Mouse (Mus musculus) adrenal gland, postnatal 25 days (tissue): Measurements from ENCODE around the gene Usp6nl. TPM values are rescaled to one million over a fixed set of nuclear protein-coding genes. Genes with fewer than 3 reads are reported as not detected.

Experiments
- DNase-seq: peaks from one replicate; pipeline ENCODE4 v3.0.0; 2021; ENCODE audit warnings: mixed read lengths
- total RNA-seq: library from RNA; stranded (reverse); gene quantifications from 2 replicates; pipeline ENCODE4 v1.2.3, GENCODE M21; 2021

The Usp6nl gene
- total RNA-seq, 1 experiment from 2014 or later: 29.4 TPM

DNA sequence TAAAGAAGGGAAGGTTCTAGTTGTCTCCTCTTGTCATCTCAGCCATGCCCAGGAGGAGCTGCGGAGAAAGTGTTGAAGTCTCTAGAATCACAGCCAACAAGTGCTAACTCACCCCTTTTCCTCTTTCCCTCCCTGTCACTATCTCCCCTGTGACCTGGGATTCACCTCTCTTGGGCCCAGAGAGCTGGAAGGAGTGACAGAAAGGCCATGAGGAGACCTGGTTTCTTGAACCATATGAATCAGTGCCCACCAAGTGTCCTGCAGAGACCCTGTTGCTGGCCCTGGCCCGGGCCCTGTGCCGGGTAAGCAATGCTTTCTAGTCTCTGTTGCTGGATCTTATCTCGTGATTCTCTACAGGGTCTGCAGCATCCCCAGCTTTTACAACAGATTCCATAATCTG is 155.4 kb downstream of the Usp6nl start:
- DNase-seq: no peak

DNA sequence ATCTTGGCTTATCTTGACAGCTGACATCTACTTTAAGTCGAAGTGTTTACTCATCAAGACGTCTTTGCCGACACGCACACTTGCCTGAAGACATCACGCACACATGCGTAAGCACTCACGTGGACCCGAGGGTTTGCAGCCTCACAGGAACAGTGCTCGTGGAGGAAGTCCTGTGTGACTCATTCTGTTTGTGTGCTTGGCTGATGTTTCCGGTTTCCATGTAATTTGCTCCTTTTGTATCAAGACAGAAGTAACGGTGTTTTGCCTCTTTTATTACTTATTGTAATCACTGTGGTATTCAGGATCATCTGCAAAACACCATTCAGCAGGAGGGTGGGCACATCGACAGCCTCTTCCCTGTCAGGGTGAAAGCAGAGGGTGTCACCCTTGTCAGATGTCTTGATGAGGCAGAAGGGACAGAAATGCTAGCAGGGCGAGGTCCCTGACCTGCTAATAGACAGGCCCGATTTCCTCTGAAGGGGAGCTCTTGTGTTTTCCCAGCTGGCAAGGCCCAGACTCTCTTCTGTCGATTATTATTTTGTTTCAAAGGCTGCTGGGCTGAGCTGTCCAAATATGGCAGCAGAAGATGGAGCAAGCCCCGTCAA is 156.0 kb downstream of the Usp6nl start:
- no peak for DNase-seq

DNA sequence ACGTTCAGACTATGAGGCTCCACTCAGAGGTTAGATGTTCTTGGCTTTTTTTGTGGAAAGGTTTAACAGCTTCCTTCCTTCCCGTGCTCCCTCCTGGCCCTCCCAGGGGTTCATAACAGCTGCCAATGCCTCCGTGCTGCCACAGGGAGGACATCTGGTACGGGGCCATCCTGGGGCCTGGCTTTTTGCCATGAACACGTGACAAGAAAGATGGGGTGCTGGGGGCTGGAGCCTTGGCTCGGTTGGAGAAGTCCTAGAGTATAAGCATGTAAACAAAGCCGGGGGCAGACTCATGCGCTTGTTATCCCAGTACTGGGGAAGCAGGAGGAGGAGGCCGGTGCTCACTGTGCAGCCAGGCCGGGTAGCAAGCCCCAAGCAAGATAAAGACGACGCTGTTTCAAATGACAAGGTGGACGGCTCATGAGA is 156.5 kb downstream of the Usp6nl start:
- peak; percentile 57 for DNase-seq

DNA sequence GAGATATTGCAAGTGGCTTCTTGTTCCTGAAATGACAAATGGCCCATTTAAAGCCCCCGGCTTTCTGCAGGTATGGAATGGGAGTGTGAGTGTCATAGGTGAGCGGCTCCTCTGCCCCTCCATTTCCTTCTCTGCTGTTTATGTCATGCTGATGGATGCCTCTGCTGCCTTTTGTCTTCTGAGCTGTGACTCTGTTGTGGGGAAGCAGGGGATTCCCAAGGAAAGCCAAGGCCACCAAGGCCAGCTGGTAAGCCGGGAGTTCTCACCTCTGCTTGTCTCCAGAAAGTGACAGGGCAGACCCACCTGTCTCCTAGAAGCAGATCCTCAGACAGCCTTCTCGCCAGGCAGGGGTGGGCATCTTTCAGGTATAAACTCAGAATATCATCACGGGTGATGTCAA is 157.2 kb downstream of the Usp6nl start:
- no peak for DNase-seq

DNA sequence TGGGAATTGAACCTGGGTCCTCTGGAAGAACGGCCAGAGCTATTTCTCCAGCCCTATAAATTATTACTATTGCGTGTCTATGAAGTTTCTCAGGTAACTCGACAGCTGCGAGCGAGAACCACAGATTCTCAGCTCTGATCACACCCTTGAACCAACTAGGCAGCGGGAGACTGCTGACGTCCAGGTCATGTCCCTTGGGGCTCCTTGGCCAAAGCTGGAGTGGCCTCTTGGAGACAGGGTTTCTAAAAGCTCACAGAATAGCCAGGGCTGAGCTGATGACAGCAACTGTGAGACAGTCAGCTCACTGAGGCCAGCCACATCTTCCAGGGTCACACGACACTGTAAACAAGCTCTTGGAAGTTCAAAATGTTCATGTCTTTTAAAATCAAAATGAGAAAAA is 159.5 kb downstream of the Usp6nl start:
- DNase-seq: no peak

DNA sequence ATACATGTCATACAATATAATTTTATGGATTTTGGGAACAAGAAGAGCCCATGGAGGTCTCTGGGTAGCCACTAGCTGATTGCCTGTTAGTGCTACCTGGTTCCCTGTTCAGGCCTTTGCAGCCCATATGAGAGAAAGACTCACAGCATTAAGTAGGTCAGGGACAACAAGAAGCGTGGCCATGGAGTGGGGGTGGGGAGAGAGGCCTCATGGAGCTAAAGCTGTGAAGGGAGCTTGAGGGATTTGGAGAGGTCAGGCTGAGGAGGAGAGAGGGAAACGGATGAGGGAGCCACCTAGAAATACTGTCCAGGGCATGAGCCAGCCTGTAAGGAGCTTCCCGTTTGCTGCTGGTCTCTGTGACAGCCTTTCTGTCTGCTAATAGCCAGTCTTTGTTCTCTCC is 159.9 kb downstream of the Usp6nl start:
- peak; percentile 39 for DNase-seq

DNA sequence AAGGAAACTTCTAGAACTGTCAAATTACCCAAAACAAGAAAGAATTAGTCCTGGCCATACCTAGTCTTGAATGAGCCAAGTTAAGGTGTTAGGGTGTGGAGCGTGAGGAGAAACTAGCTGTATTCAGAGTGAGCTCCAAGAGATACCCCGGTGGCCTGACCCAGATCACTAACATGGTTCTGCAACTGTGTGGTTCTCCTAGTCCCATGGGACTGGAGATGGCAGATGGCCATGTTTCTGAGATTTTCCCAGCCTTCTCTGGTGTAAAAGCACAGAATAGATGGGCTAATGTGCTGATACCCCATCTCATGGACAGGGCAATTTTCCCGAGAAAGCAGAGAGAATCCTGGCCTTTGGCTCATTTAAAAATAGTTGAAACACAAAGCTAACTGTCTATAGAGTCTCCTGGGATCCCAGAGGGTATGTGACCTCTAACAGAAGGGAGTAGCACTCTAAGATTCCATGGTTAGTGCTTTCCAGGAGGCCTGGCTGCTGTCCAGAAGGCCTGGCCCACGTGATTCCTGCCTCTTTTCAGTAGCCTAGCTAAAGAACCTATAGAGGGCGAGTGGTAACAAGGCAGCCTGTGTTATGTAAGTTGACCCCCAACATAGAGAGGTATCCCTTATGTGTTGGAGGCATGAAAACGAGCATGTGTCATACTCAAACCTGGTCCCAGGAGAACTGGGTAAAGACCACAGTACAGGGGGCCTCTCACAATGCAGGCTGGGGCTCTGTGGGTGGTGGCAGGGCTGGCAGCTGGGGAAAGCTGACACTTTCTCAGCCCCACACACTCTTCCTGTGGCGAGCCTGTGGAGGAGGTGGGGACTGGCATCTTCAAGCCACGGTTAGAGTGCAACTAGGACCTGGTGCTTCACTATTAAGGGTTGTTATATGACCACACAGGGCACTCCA is 160.9 kb downstream of the Usp6nl start:
- DNase-seq: peak; percentile 49

DNA sequence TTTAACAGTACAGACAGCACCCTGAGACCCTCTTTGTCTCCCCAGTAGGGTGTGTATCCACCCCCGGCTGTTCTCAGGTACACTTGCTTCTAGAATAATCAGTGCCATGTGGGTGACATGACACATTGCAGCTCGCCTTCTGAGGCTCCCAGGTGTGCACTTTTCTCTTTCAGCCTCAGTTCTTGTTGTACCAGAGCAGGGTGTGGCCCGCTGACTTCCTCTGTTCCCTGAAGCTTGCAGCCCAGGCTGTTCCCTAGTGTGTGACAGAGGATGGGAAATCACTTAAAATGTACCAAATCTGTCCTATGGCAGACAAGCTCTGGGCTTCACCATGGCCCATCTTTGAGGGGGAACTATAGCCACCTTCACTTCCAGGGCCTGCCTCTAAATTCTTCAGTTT is 161.7 kb downstream of the Usp6nl start:
- DNase-seq: no peak

DNA sequence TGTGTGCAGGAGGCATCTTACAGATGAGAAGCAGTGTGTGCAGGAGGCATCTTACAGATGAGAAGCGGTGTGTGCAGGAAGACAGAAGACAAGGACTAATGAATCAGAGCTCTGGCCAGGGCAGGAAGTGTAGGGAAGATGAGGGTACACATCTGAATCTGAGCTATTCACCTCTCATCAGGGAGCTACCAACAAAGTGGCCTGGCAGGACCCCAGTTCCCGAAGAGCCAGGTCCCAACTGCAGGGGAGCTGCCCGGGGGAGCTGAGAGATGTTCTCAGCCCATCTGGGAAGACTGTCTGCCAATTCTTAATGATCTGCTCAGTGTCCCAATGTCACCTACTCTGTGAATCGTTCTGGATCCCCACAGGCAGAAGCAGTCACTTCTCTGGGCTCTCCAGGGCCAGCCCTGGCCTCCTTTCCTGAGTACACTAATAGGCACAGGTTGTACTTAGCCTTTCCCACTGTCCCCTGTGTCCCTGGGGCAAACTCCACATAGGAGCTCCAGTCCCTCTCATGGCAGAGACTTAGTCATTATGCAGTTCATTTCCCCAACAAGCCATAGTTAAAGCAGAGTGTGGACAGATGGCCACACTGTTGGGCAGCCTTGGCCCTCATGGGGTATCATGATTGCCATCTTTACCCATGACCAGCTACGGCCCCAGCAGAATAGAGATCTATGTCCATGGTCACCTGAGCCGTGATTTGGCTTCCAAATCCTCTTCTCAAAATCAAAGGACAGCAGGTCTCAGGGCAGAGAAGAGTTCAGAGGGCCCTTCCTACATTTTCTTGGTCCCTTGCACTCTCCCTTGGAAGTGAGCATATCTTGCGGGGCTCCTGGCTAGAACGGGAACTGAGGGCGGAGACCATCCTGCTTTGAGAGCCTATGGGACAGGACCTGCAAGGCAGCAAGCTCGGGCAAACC is 165.4 kb downstream of the Usp6nl start:
- no peak for DNase-seq

DNA sequence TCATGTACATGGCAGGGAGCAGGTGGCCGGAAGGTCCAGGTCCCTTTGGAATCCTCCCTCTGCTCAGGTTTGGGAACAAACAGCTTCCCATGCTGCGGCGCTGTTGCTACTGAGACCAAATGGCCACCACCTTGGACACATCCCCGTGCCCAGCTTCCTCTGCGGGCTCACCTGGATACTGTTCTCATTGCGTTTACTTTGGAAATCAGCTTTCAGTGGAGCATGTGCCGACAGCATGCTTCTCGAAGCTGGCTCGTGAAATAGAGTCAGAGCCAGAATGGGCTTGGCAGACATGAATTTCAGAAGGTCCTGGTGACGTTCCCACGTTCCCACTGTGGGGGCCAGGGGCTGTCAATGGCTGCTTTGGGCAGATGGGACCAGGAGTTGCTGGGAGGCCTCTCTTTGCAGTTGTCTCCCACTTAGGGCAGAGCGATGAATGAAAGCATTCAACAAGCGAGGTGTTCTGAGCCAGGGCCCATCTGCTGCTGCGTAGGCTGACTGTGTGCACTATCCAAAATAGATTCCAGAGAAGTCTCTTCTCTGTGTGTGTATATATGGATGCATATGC is 166.1 kb downstream of the Usp6nl start:
- DNase-seq: no peak

DNA sequence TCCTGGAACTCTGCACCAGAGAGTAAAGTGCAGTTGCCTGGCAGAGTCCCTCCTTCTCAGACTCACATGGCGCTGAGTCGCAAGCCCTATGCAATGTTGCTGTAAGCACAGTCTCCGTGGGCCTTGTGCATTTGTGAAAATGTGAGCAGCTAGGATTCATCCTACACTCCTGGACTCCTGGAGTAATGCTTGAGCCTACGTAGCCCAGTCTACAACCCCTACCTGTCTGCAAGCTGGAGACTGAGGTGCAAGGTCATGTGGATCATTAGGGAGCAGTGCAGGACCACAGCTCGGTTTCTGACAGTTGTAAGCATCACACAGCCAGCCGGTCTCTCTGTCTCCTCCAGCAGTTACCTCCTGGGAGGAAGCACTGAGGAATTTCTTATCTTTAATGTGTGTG is 167.6 kb downstream of the Usp6nl start:
- DNase-seq: no peak

DNA sequence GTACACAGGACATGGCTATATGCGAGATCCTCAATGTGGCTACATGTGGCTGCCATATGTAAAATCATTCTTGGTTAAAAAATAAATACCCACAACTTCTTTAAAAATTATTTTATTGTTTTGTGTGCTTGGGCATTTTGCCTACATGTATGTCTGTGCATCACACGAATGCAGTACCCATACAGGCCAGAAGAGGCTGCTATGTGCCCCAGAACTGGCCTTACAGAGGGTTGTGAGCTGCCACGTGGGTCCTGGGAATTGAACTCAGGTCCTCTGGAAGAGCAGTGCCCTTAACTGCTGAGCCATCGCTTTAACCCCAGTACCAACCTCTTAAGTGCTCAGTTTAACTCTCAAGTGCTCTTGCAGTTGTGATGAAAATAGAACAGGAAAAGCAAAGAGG is 168.4 kb downstream of the Usp6nl start:
- DNase-seq: no peak

DNA sequence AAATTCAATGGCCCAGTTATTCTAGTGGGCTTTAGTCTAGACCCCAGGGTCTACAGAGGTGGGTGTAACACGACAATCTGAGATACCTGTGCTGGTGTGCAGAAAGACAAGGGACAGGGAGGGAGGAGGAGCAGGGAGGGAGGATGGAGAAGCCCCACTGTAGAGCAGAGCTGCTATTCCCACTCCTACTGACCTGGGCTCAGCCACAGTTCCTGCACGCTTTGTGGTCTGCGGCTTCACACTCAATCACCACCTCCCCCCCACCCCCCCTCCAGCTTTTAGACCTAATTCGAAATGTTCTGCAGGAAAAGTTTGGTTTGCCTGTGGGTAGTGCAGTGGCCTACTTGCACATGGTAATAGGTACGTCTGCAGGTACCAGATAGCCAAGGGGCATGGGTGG is 171.4 kb downstream of the Usp6nl start:
- DNase-seq: no peak

Other genes with a start within 250 kb of the Usp6nl start
- gene Proser2, start 192.5 kb upstream of the Usp6nl start, total RNA-seq: 11.7 and 13.4 TPM in 2 replicates
- 46.5 and 70.4 TPM in 2 replicates for gene Echdc3, start 109.6 kb upstream of the Usp6nl start, total RNA-seq